Mouse (Mus musculus) midbrain, embryonic 15.5 days (tissue): ENCODE measurements at regions not wholly inside any gene's neighbourhood (a gene's known extent, or its start where the extent isn't known, plus 50 kb on each side); places are given as distances from the start of the nearest gene placed in this dataset.

Experiments
- ATAC-seq: fragments of 200-750 bp; cut with Nextera tagmentation; replicated peaks from 2 replicates; pipeline ENCODE4 v1.8.0; 2017; ENCODE audit warnings: moderate TSS enrichment
- H3K27ac ChIP-seq: fragments of 300-500 bp; sonication (generic); 2 replicates; pipeline ENCODE4 v1.5.1; 2015; ENCODE audit warnings: mild to moderate bottlenecking, inconsistent platforms
- H3K27me3 ChIP-seq: fragments of 300-500 bp; sonication (generic); replicated peaks from 2 replicates; pipeline ENCODE4 v1.6.1; 2015; ENCODE audit warnings: inconsistent platforms
- H3K36me3 ChIP-seq: fragments of 300-500 bp; sonication (generic); replicated peaks from 2 replicates; pipeline ENCODE4 v1.6.1; 2015; ENCODE audit warnings: inconsistent platforms
- H3K4me1 ChIP-seq: fragments of 300-500 bp; sonication (generic); 2 replicates; pipeline ENCODE4 v1.6.1; 2015; ENCODE audit warnings: inconsistent platforms
- H3K4me2 ChIP-seq: fragments of 300-500 bp; sonication (generic); 2 replicates; pipeline ENCODE4 v1.6.1; 2015; ENCODE audit warnings: inconsistent platforms, mild to moderate bottlenecking, moderate library complexity
- H3K4me3 ChIP-seq: fragments of 300-500 bp; sonication (generic); 2 replicates; pipeline ENCODE4 v1.5.1; 2015; ENCODE audit warnings: mild to moderate bottlenecking, inconsistent platforms
- H3K9ac ChIP-seq: fragments of 300-500 bp; sonication (generic); 2 replicates; pipeline ENCODE4 v1.6.1; 2015; ENCODE audit warnings: mild to moderate bottlenecking, inconsistent platforms
- H3K9me3 ChIP-seq: fragments of 300-500 bp; sonication (generic); 2 replicates; pipeline ENCODE4 v1.6.1; 2016; ENCODE audit warnings: inconsistent platforms
- WGBS: fragments of 180-500 bp; shearing (Covaris S2); methylation state at CpG from one replicate; pipeline ENCODE4 v1.1.7; 2015; ENCODE audit warnings: mixed read lengths; 5-methylcytosine and 5-hydroxymethylcytosine counted together

DNA sequence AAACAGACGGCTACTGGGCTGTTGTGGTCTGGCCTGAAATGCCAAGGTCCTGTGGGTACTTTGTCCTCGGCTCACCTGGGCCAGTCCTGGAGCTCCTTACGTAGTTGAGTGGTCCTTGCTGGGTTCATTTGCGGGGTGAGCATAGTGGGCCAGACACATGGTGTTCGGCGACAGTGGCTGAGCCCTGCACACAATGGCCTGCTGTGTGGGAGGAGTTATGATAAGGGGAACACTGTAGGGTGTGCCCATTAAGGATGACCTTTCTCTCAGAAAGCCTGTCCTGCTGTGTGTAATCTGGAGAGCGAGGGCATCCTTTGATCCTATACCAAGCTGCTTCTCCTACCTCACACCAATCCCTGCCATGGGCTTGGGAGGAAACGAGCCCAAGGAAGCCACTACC is 51.3 kb upstream of the Klf4 start:
- Histone ChIP-seq H3K4me1 (no peaks in the 10 kb centered on the region), H3K4me2 (no peak overlapping the region), H3K27me3 (no peaks in the 10 kb centered on the region), H3K27ac (no peak overlapping the region), H3K4me3 (no peak overlapping the region), H3K36me3 (no peaks in the 10 kb centered on the region), H3K9ac (no peak overlapping the region), H3K9me3 (no peaks in the 10 kb centered on the region)
- 63% methylated on average over 8 of the region's 8 CpGs for WGBS
- ATAC-seq, result no peak
